Mouse (Mus musculus) olfactory bulb, adult 2 months (tissue): ENCODE data around the gene Rhot2.

ENCODE experiments used
- CTCF ChIP-seq: fragments of 200-500 bp; IDR thresholded peaks from 2 replicates; pipeline ENCODE4 v1.5.1; 2012; ENCODE audit warnings: low read depth, mild to moderate bottlenecking, low read length, moderate library complexity; ENCODE audit not compliant: insufficient read depth
- POLR2A ChIP-seq: fragments of 200-500 bp; IDR thresholded peaks from 2 replicates; pipeline ENCODE4 v1.6.1; 2012; ENCODE audit warnings: mild to moderate bottlenecking, low read depth, low read length, moderate library complexity; ENCODE audit not compliant: insufficient read depth

DNA sequence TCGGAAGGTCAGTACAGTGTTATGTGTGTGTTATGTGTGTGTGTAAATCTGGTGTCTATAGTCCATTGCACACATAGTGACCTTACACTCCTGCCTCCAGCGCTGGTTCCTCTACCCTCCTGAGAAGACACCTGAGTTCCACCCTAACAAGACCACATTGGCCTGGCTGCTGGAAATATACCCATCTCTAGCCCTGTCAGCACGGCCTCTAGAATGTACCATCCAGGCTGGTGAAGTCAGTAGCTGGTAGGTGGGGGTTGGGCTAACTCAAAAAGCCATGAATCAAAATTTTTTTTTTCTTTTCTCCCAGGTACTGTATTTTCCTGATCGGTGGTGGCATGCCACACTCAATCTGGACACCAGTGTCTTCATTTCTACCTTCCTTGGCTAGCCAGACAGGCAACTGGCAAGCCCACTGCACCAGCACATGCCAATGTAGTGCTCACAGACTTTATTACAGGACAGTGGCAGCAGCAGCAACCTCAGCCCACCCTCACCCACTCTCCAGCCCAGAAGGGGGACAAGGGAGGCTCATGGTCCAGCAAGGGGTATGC is 14.4 kb downstream of the Rhot2 start:
- TF ChIP-seq CTCF = no peak
- no peak for TF ChIP-seq POLR2A
